ENCODE assay signal across 21 mouse cellular contexts in genomic region chr1:133366951-133367605, GRCm38 (mm10). TPM values are rescaled to one million over a fixed set of nuclear protein-coding genes. Genes with fewer than 3 reads are reported as not detected.
DNase-seq lines count a peak whose midpoint lies in the region; ATAC-seq and TF ChIP-seq lines count a peak whose summit lies in the region.
"Had no signal": no experiment of that assay in that cellular context is flagged by ENCODE, and none has a peak within 500 bp of the region (broad histone marks: within the 10 kb centered on the region; RNA-seq: fewer than 3 reads in every experiment).

No protein-coding gene starts in this region.

- intact Hi-C loops in heart, postnatal 25 days (cut with DNase I), result no loop called here

- no peak for TF ChIP-seq POLR2A in ES-Bruce4 (IDR thresholded peaks at IDR 0.05; ENCODE audit: insufficient read depth, low read length)
- TF ChIP-seq POLR2A in kidney, adult 2 months (IDR thresholded peaks at IDR 0.05; ENCODE audit: low read depth, low read length), result no peak

- no peak for TF ChIP-seq EP300 in ES-Bruce4 (IDR thresholded peaks at IDR 0.05; ENCODE audit: insufficient read depth, low read depth, low read length)

- H3K4me3 ChIP-seq in heart, embryonic 10.5 days, result peak overlapping the region; percentile 20
- H3K4me3 ChIP-seq in liver, embryonic 12.5 days, result no peak overlapping the region
- H3K4me3 ChIP-seq in ES-Bruce4 (ENCODE audit: low read depth, low read length), result no peak overlapping the region
- H3K4me3 ChIP-seq in embryonic facial prominence, embryonic 15.5 days (replicated peaks), result no peak overlapping the region
- no peak overlapping the region for H3K4me3 ChIP-seq in kidney, adult 2 months (ENCODE audit: insufficient read depth, low read depth, low read length)
- no peak overlapping the region for H3K4me3 ChIP-seq in intestine, postnatal 0 days (ENCODE audit: low read depth, low read length)

- 45% methylated on average over 10 of the region's 10 CpGs for WGBS in heart, embryonic 10.5 days
- 40% methylated on average over 10 of the region's 10 CpGs for WGBS in liver, embryonic 12.5 days (ENCODE audit: insufficient replicate concordance)
- WGBS in embryonic facial prominence, embryonic 15.5 days, result 39% methylated on average over 10 of the region's 10 CpGs
- 72% methylated on average over 10 of the region's 10 CpGs for WGBS in kidney, adult 2 months
- WGBS in intestine, postnatal 0 days, result 44% methylated on average over 10 of the region's 10 CpGs

- H3K4me1 ChIP-seq in heart, embryonic 10.5 days, result peaks cover 58% of the 10 kb centered on the region
- peaks cover 31% of the 10 kb centered on the region for H3K4me1 ChIP-seq in liver, embryonic 12.5 days
- H3K4me1 ChIP-seq in ES-Bruce4 (ENCODE audit: control insufficient read depth, insufficient read depth, low read length), result peaks cover 8% of the 10 kb centered on the region
- peaks cover 34% of the 10 kb centered on the region for H3K4me1 ChIP-seq in embryonic facial prominence, embryonic 15.5 days
- 0 out of 2 replicates have a peak, but pooled peaks cover 2% of the 10 kb centered on the region for H3K4me1 ChIP-seq in kidney, adult 2 months (ENCODE audit: control insufficient read depth, insufficient read depth, low read length)
- H3K4me1 ChIP-seq in intestine, postnatal 0 days (replicated peaks; ENCODE audit: control insufficient read depth, insufficient read depth, low read length), result peaks cover 4% of the 10 kb centered on the region; the same call in 1 of the 2 replicates

- H3K36me3 ChIP-seq in heart, embryonic 10.5 days, result no peaks in the 10 kb centered on the region
- no peaks in the 10 kb centered on the region for H3K36me3 ChIP-seq in liver, embryonic 12.5 days
- H3K36me3 ChIP-seq in ES-Bruce4 (ENCODE audit: control insufficient read depth, insufficient read depth, low read length, poor library complexity, severe bottlenecking), result no peaks in the 10 kb centered on the region
- H3K36me3 ChIP-seq in embryonic facial prominence, embryonic 15.5 days, result no peaks in the 10 kb centered on the region
- H3K36me3 ChIP-seq in kidney, adult 2 months (ENCODE audit: control insufficient read depth, insufficient read depth, low read length), result no peaks in the 10 kb centered on the region
- no peaks in the 10 kb centered on the region for H3K36me3 ChIP-seq in intestine, postnatal 0 days (ENCODE audit: control insufficient read depth, insufficient read depth)

- TF ChIP-seq CTCF in ES-Bruce4 (IDR thresholded peaks at IDR 0.05; ENCODE audit: low read depth, low read length), result no peak
- no peak; the same call in 1 of the 2 replicates for TF ChIP-seq CTCF in kidney, adult 2 months (conservative IDR thresholded peaks at IDR 0.05; ENCODE audit: insufficient read depth, insufficient read length, low read depth, low read length)
- no peak for TF ChIP-seq CTCF in intestine, postnatal 0 days (IDR thresholded peaks at IDR 0.05; ENCODE audit: low read depth)

- H3K4me2 ChIP-seq in liver, embryonic 12.5 days, result 0 out of 2 replicates have a peak overlapping the region, but pooled peaks have one; percentile 0
- H3K4me2 ChIP-seq in embryonic facial prominence, embryonic 15.5 days (replicated peaks), result 0 out of 2 replicates have a peak overlapping the region, but pooled peaks have one; percentile 4
- no peak overlapping the region for H3K4me2 ChIP-seq in intestine, postnatal 0 days (replicated peaks; ENCODE audit: low read depth)

- no peaks in the 10 kb centered on the region for H3K9me3 ChIP-seq in heart, embryonic 10.5 days
- no peaks in the 10 kb centered on the region for H3K9me3 ChIP-seq in liver, embryonic 12.5 days (replicated peaks)
- no peaks in the 10 kb centered on the region for H3K9me3 ChIP-seq in ES-Bruce4 (replicated peaks; ENCODE audit: control insufficient read depth, insufficient read depth, low read length, poor library complexity, severe bottlenecking)
- no peaks in the 10 kb centered on the region for H3K9me3 ChIP-seq in embryonic facial prominence, embryonic 15.5 days (replicated peaks)
- H3K9me3 ChIP-seq in intestine, postnatal 0 days (ENCODE audit: control insufficient read depth), result no peaks in the 10 kb centered on the region

- ATAC-seq in liver, embryonic 12.5 days, result no peak
- no peak for ATAC-seq in embryonic facial prominence, embryonic 15.5 days (ENCODE audit: insufficient number of reproducible peaks, low FRiP score, low TSS enrichment, low read depth)
- no peak for ATAC-seq in intestine, postnatal 0 days
- ATAC-seq: forebrain, embryonic 16.5 days; intestine, embryonic 16.5 days had no signal

- H3K27ac ChIP-seq in heart, embryonic 10.5 days, result peak overlapping the region; percentile 32; the same call in 1 of the 2 replicates
- H3K27ac ChIP-seq in liver, embryonic 12.5 days, result no peak overlapping the region
- H3K27ac ChIP-seq in ES-Bruce4 (ENCODE audit: insufficient read depth, low read length), result 0 out of 2 replicates have a peak overlapping the region, but pooled peaks have one; percentile 12
- peak overlapping the region; percentile 25; the same call in 1 of the 2 replicates for H3K27ac ChIP-seq in embryonic facial prominence, embryonic 15.5 days (replicated peaks)
- H3K27ac ChIP-seq in kidney, adult 2 months (ENCODE audit: insufficient read depth, low read depth, low read length), result no peak overlapping the region
- no peak overlapping the region for H3K27ac ChIP-seq in intestine, postnatal 0 days (ENCODE audit: low read depth, low read length)

- no peak for DNase-seq in heart, embryonic 10.5 days (ENCODE audit: low spot score)
- DNase-seq in heart, postnatal 25 days (ENCODE audit: low spot score), result no peak
- no peak for DNase-seq in liver
- DNase-seq in kidney, adult 2 months, result no peak
- DNase-seq: cerebellum, adult 18-20 months; gastrocnemius, postnatal 25 days; kidney, postnatal 14 days had no signal

- H3K27me3 ChIP-seq in heart, embryonic 10.5 days (ENCODE audit: insufficient read depth, poor library complexity, severe bottlenecking), result peaks cover 72% of the 10 kb centered on the region
- H3K27me3 ChIP-seq in liver, embryonic 12.5 days (replicated peaks), result peaks cover 49% of the 10 kb centered on the region
- H3K27me3 ChIP-seq in ES-Bruce4 (ENCODE audit: control insufficient read depth, insufficient read depth, low read length, poor library complexity, severe bottlenecking), result no peaks in the 10 kb centered on the region
- H3K27me3 ChIP-seq in embryonic facial prominence, embryonic 15.5 days, result peaks cover 21% of the 10 kb centered on the region
- H3K27me3 ChIP-seq in kidney, adult 2 months (replicated peaks; ENCODE audit: control insufficient read depth, insufficient read depth, low read length), result no peaks in the 10 kb centered on the region
- H3K27me3 ChIP-seq in intestine, postnatal 0 days (replicated peaks; ENCODE audit: control insufficient read depth, insufficient read depth, low read length), result peaks cover 7% of the 10 kb centered on the region; the same call in 1 of the 2 replicates

- no peak overlapping the region for H3K9ac ChIP-seq in liver, embryonic 12.5 days
- H3K9ac ChIP-seq in ES-Bruce4 (ENCODE audit: low read depth, poor library complexity, severe bottlenecking), result no peak overlapping the region
- H3K9ac ChIP-seq in embryonic facial prominence, embryonic 15.5 days, result no peak overlapping the region
- no peak overlapping the region for H3K9ac ChIP-seq in intestine, postnatal 0 days (ENCODE audit: low read depth, low read length)

RNA-seq across cellular contexts. Expression of gene Etnk2, which starts 3.7 kb away (rescaled TPM):
- 1.5 and 2.1 TPM in 2 replicates for polyA plus RNA-seq in heart, embryonic 10.5 days (2016; fragmentation: Nextera tagmentation; extraction: Ambion mirVana)
- total RNA-seq in heart, postnatal 25 days (2021), result under 1 TPM; 0.45 to 0.57 TPM
- 4.0 and 4.1 TPM in 2 replicates for polyA plus RNA-seq in liver, embryonic 12.5 days (2016; fragmentation: Nextera tagmentation; extraction: Ambion mirVana)
- polyA plus RNA-seq in ES-Bruce4 (2011; ENCODE audit: insufficient read depth, insufficient read length, low read depth, missing spikeins), result 3.3 and 3.4 TPM in 2 replicates
- polyA plus RNA-seq in embryonic facial prominence, embryonic 15.5 days (2015; fragmentation: Nextera tagmentation; extraction: Ambion mirVana), result 6.2 and 6.5 TPM in 2 replicates
- 5.4 and 5.6 TPM in 2 replicates for polyA plus RNA-seq in kidney, adult 2 months (2012; rRNA removed)
- 6.0 and 6.2 TPM in 2 replicates for polyA plus RNA-seq in intestine, postnatal 0 days (2015; fragmentation: Nextera tagmentation; extraction: Ambion mirVana)
- total RNA-seq: megakaryocyte, adult 5-6 weeks had no signal

RNA-seq across cellular contexts. Expression of gene Ren1, which starts 16.8 kb away (rescaled TPM):
- polyA plus RNA-seq in heart, embryonic 10.5 days (2016; fragmentation: Nextera tagmentation; extraction: Ambion mirVana), result 0.11 and 0.34 TPM in 2 replicates
- total RNA-seq in heart, postnatal 25 days (2021), result under 1 TPM; 0.21 to 0.28 TPM
- polyA plus RNA-seq in liver, embryonic 12.5 days (2016; fragmentation: Nextera tagmentation; extraction: Ambion mirVana), result 0.29 and 0.39 TPM in 2 replicates
- not detected in 2 replicates for polyA plus RNA-seq in ES-Bruce4 (2011; ENCODE audit: insufficient read depth, insufficient read length, low read depth, missing spikeins)
- polyA plus RNA-seq in embryonic facial prominence, embryonic 15.5 days (2015; fragmentation: Nextera tagmentation; extraction: Ambion mirVana), result 0.16 and 0.24 TPM in 2 replicates
- 187 and 262 TPM in 2 replicates for polyA plus RNA-seq in kidney, adult 2 months (2012; rRNA removed)
- 4.3 and 5.7 TPM in 2 replicates for polyA plus RNA-seq in intestine, postnatal 0 days (2015; fragmentation: Nextera tagmentation; extraction: Ambion mirVana)
- total RNA-seq: gastrocnemius, postnatal 25 days; megakaryocyte, adult 5-6 weeks; midbrain, postnatal 0 days had no signal
- polyA plus RNA-seq: forebrain, embryonic 16.5 days; heart, embryonic 11.5 days; limb, embryonic 11.5 days; midbrain, postnatal 0 days; neural tube, embryonic 11.5 days had no signal

RNA-seq across cellular contexts. Expression of gene Kiss1, which starts 45.4 kb away (rescaled TPM):
- not detected in 2 replicates for polyA plus RNA-seq in heart, embryonic 10.5 days (2016; fragmentation: Nextera tagmentation; extraction: Ambion mirVana)
- total RNA-seq in heart, postnatal 25 days (2021), result not detected
- not detected in 2 replicates for polyA plus RNA-seq in liver, embryonic 12.5 days (2016; fragmentation: Nextera tagmentation; extraction: Ambion mirVana)
- not detected in 2 replicates for polyA plus RNA-seq in ES-Bruce4 (2011; ENCODE audit: insufficient read depth, insufficient read length, low read depth, missing spikeins)
- 0.49 TPM in 1 of 2 replicates, not detected in the other for polyA plus RNA-seq in embryonic facial prominence, embryonic 15.5 days (2015; fragmentation: Nextera tagmentation; extraction: Ambion mirVana)
- polyA plus RNA-seq in kidney, adult 2 months (2012; rRNA removed), result not detected in 2 replicates
- not detected in 2 replicates for polyA plus RNA-seq in intestine, postnatal 0 days (2015; fragmentation: Nextera tagmentation; extraction: Ambion mirVana)
- total RNA-seq: gastrocnemius, postnatal 25 days; heart, postnatal 4 days; layer of hippocampus, postnatal 14 days; megakaryocyte, adult 5-6 weeks; midbrain, postnatal 0 days had no signal
- polyA plus RNA-seq: heart, embryonic 11.5 days; intestine, embryonic 16.5 days; limb, embryonic 11.5 days; neural tube, embryonic 11.5 days; stomach, embryonic 14.5 days had no signal

RNA-seq across cellular contexts. Expression of gene Sox13, which starts 57.1 kb away (rescaled TPM):
- 4.2 and 8.5 TPM in 2 replicates for polyA plus RNA-seq in heart, embryonic 10.5 days (2016; fragmentation: Nextera tagmentation; extraction: Ambion mirVana)
- 10 to 100 TPM; 15.2 to 19.9 TPM for total RNA-seq in heart, postnatal 25 days (2021)
- polyA plus RNA-seq in liver, embryonic 12.5 days (2016; fragmentation: Nextera tagmentation; extraction: Ambion mirVana), result 3.4 and 3.7 TPM in 2 replicates
- 22.8 and 25.0 TPM in 2 replicates for polyA plus RNA-seq in ES-Bruce4 (2011; ENCODE audit: insufficient read depth, insufficient read length, low read depth, missing spikeins)
- 5.8 and 6.1 TPM in 2 replicates for polyA plus RNA-seq in embryonic facial prominence, embryonic 15.5 days (2015; fragmentation: Nextera tagmentation; extraction: Ambion mirVana)
- 46.7 and 51.2 TPM in 2 replicates for polyA plus RNA-seq in kidney, adult 2 months (2012; rRNA removed)
- polyA plus RNA-seq in intestine, postnatal 0 days (2015; fragmentation: Nextera tagmentation; extraction: Ambion mirVana), result 12.3 and 12.6 TPM in 2 replicates

RNA-seq across cellular contexts. Expression of gene Golt1a, which starts 57.5 kb away (rescaled TPM):
- polyA plus RNA-seq in heart, embryonic 10.5 days (2016; fragmentation: Nextera tagmentation; extraction: Ambion mirVana), result 1.7 TPM in 1 of 2 replicates, not detected in the other
- total RNA-seq in heart, postnatal 25 days (2021), result not detected
- 4.4 and 5.8 TPM in 2 replicates for polyA plus RNA-seq in liver, embryonic 12.5 days (2016; fragmentation: Nextera tagmentation; extraction: Ambion mirVana)
- polyA plus RNA-seq in ES-Bruce4 (2011; ENCODE audit: insufficient read depth, insufficient read length, low read depth, missing spikeins), result not detected in 2 replicates
- 0.48 TPM in 1 of 2 replicates, not detected in the other for polyA plus RNA-seq in embryonic facial prominence, embryonic 15.5 days (2015; fragmentation: Nextera tagmentation; extraction: Ambion mirVana)
- 18.1 and 18.9 TPM in 2 replicates for polyA plus RNA-seq in kidney, adult 2 months (2012; rRNA removed)
- polyA plus RNA-seq in intestine, postnatal 0 days (2015; fragmentation: Nextera tagmentation; extraction: Ambion mirVana), result 164 and 187 TPM in 2 replicates
- total RNA-seq: gastrocnemius, postnatal 25 days; heart, postnatal 4 days; layer of hippocampus, postnatal 14 days; megakaryocyte, adult 5-6 weeks; midbrain, postnatal 0 days had no signal
- polyA plus RNA-seq: forebrain, embryonic 16.5 days; heart, embryonic 11.5 days; limb, embryonic 11.5 days; midbrain, postnatal 0 days; neural tube, embryonic 11.5 days had no signal

Comparison
In these comparisons a context has a peak if more than half of its experiments do, and no peak if none do; other contexts are left out.
1. H3K27ac ChIP-seq: peak in heart, embryonic 10.5 days (single experiment), ES-Bruce4 (single experiment) and embryonic facial prominence, embryonic 15.5 days (single experiment); none in liver, embryonic 12.5 days (single experiment), kidney, adult 2 months (single experiment) and intestine, postnatal 0 days (single experiment).
2. RNA of gene Ren1, which starts 16.8 kb away (polyA plus RNA-seq): 187 to 262 TPM in kidney, adult 2 months; 4.3 to 5.7 TPM in intestine, postnatal 0 days, 0.29 to 0.39 TPM in liver, embryonic 12.5 days, 0.11 to 0.34 TPM in heart, embryonic 10.5 days, 0.16 to 0.24 TPM in embryonic facial prominence, embryonic 15.5 days and not detected in ES-Bruce4; every median in the first group is over 10 times any median in the second.